Mouse (Mus musculus) retina, embryonic 14.5 days (tissue): Measurements from ENCODE around the gene Arvcf.
A peak's percentile ranks its signal among the peaks of the same experiment; 100 is the strongest.

Source experiments
- DNase-seq: peaks from one replicate; pipeline ENCODE4 v3.0.0-alpha.2; 2015; ENCODE audit warnings: low spot score

Gene Arvcf

GRCm38 (mm10) chr16:18411026-18411649 is 63.2 kb downstream of the Arvcf start:
- peak; percentile 51 for DNase-seq

- no peak for DNase-seq
Observed at GRCm38 (mm10) chr16:18411802-18412476, 64.0 kb downstream of the Arvcf start.

- DNase-seq, result no peak
Observed at GRCm38 (mm10) chr16:18413032-18413816, 65.2 kb downstream of the Arvcf start.

DNA sequence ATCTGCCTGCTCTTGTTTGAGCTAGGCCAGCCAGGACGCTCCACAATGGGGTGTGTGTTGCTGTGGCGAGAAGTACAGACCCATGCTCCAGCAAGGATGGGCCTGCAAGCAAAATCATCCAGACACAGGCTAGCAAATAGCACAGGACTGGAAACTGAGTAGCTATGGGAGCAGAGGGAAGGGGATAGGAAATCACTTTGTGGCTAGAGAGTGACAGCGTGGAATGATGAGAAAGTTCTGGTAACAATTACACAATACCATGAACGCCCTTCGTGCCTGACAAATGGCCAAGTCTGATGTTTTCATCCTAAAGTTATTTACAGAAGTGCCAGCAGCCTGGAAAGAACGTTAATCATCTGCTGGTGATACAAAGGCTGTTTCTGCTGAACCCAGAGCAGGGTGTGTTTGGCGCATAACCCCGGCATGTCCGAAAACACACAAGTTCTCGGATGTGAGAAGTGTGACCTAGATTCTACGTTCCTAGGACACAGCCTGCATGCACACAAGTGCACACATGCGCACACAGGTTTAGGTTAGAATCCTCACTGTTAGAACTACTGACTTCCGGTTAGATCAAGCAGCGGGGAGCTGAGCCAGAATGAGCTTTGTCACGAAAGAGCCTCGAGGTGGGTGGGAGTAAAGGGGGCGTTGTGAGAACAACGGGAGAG is 68.2 kb downstream of the Arvcf start:
- no peak for DNase-seq

DNA sequence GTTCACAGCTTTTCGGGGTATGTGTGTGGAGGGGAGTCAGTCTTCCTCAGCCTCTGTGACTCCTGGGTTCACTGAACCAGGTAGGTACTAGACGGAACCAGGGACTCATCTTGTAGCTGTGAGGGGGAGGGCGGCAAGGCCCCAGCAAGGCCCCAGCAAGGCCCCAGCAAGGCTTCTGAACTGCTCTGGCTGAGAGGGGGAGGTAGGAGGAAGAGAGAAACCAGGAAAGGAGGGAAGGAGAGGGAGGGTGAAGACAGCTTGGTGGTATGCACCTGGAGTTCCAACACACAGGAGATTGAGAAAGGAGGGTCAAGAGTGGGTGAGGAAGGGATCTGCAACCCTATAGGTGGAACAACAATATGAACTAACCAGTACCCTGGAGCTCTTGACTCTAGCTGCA is 68.9 kb downstream of the Arvcf start:
- no peak for DNase-seq

DNA sequence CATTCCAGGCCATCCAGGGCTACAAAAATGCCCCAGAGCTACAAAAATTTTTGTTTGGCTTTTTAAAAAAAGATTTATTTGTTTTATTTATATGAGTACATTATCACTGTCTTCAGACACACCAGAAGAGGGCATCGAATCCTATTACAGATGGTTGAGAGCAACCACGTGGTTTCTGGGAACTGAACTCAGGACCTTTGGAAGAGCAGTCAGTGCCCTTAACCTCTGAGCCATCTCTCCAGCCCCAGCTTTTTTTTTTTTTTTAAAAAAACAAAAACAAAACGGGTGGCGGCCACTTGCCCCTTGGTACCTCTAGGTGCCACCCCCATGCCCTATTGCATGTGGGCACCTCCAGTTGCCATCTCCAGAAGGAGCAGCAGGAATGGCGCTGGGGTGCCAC is 69.5 kb downstream of the Arvcf start:
- DNase-seq, result no peak

DNA sequence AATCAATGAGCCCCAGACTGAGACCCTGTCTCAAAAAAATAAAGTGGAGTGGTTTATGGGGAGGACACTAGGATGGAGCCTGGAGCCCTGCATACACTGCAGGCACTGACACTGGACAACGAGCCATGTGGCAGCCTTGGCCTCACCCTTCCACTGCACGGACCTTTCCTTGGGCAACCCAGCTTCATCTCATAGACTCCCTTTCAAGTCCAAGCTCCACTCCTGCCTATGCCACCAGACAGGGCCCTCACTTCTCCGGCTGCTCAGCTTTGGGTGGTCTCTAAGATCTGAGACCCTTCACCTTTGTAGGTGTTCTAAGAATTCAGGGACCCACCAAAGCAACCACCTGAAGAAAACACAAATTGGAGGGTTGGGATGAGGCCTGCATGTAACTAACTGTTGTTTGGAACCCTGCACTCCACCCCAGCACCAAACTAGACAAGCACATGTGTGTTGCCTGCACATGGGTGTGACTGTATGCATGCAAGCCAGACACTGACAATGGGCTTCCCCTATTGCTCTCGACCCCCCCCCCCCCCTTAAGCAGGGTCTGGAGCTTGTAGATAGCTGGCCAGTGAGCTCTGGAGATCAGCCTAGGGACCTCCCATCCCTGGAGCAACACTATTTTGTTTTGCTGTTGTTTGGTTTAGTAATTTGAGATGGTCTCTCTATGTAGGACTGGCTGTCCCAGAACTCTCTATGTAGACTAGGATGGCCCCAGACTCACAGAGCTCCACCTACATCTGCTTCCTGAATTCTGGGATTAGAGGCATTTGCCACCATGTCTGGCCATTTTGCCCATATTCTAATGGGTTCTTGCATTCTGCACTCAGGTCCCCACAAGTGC is 71.0 kb downstream of the Arvcf start:
- DNase-seq, result no peak

GRCm38 (mm10) chr16:18419603-18420026 is 71.6 kb downstream of the Arvcf start:
- DNase-seq, result no peak

- no peak for DNase-seq
Observed at GRCm38 (mm10) chr16:18420571-18420970, 72.6 kb downstream of the Arvcf start.

GRCm38 (mm10) chr16:18423203-18423914 is 75.4 kb downstream of the Arvcf start:
- DNase-seq, result no peak

- DNase-seq, result no peak
Observed at GRCm38 (mm10) chr16:18423915-18424265, 75.9 kb downstream of the Arvcf start.

DNA sequence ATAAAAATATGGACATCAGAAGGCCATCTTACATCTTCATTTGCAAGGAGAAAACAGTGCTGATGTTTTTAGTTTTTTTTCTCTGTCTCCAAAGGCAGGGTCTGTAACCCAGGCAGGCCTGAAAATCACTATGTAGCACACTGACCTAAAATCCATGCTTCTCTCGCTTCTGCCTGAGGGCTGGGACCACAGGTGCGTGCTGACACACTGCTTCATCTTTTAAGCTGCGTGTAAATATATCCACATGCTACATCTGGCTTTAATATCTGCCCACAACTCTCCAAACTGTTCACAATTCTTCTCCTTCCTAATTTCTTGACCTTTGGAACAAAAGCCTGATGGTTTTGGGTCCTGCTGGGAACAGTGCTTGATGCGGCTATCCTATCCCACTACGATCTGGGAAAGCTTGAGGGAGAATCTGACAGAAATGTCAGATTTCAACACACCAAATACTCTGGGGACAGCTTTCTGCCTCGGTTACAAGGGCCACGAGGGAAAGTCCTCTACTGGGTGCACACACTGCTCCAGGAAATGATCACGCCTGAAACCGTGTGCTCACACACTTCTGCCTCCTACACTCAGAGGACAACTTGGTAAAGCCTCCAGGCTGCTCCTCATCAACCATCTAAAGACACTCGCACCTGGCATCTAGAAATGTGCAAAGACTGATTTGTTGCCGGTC is 76.5 kb downstream of the Arvcf start:
- DNase-seq, result no peak

DNA sequence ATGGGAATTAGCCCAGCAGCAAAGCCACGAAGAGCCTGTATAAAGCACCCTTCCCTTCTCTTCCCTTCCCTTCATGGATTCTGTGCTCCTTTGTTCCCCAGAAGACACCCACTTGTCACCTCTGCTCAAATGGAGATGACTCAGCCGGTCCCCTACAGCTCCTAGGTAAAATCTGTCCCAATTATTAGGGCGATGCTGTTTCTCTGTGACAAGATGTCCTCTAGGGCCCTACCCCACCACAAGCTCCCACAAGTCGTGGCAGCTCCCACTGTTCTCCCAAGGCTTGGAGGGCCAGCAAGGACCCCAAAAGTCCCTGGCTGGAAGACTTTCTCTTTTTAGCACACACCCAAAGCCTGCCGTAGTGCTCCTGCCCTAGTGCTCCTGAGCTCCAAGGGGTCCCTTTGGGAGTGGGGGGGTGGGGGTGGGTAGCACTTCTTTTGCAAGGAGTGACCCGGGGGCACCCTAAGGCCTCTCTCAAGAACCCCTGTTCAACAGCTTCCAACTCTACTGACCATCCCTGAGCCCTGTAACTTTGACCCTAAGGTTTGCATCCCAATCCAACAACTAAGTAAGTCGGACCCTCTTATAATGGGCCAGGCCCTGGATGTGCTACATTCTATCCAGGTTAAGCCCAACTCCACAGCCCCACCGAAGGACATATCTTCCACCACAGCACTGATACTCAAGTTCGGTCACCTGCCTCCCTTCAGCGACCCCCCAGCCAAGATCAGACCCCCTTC is 77.7 kb downstream of the Arvcf start:
- DNase-seq, result no peak

DNA sequence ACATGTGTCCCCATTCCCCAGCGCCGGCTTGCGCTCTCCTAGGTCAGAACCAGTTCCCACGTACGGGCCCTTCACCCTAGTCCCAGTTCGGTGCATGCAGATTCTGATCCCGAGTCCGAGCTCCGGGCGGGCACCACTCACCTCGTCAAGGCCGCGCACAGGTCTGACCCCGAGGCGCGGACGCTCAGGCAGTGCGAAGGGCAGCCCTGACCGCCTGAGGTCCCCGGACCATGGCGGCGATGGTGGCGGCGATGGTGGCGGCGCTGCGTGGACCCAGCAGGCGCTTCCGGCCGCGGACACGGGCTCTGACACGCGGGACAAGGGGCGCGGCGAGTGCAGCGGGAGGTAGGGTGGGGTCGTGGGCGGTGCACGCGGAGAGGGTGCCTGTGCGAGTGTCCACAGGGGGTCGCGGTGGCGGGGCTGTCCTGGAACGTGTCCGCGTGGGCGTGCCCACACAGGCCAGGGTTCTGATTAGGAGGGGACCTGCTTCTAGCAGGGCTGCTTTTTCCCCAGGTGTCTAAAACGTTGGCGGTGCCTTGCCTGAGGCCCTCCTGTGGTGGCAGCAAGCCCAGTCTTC is 78.3 kb downstream of the Arvcf start, which contains the start of gene Txnrd2:
TSS of gene Txnrd2 (plus strand) at position 170 of the 577 bp plus-strand sequence.
- peak; percentile 76 for DNase-seq

DNA sequence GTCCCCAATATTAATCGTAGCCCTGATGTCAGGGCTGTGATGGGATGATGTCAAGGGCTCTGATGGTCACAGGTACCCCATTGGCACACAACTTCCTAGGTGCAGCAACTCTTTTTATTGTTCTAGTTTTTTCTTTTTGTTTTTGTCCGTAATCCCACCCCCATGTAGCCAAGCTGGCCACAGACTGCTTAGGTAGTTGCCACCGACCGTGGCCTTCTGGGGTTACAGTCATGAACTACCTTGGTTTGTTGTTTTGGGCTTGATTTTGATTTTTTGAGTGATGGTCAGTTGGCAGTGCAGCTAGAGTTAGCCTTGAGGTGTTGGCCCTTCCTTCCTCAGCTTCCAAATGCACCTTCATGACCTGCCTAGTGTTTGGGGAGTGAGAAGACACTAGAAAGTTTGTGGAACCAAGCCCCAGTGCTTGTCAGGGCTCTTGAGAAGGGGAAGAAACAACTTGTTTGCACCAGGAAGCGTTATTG is 78.9 kb downstream of the Arvcf start, which contains the start of gene Comt:
TSS of gene Comt (minus strand) at position 51 of the 479 bp plus-strand sequence.
- no peak for DNase-seq

DNA sequence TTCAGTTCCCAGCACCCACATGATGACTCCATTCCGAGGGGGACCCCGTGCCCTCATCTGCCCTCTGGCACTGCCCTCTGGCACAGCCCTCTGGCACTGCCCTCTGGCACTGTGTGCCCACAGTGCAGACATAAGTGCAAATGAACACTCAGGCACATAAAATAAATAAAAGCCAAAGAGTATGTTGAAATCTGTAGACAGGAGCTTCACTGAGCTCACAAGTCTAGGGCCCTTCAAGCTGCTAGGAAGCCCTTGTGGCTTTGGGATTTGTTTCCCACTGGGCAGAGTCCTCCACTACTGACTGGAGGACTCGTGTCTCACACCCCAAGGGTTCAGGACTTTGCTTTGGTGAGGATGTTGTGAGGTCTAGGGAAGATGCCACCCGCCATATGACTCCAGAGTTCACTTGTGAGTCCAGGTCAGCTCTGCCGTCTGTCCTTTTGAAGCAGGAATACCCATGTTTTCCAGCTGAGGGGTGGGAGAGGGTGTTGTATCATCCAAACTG is 80.1 kb downstream of the Arvcf start:
- no peak for DNase-seq

- DNase-seq, result no peak
Observed at GRCm38 (mm10) chr16:18428516-18429042, 80.6 kb downstream of the Arvcf start.

DNA sequence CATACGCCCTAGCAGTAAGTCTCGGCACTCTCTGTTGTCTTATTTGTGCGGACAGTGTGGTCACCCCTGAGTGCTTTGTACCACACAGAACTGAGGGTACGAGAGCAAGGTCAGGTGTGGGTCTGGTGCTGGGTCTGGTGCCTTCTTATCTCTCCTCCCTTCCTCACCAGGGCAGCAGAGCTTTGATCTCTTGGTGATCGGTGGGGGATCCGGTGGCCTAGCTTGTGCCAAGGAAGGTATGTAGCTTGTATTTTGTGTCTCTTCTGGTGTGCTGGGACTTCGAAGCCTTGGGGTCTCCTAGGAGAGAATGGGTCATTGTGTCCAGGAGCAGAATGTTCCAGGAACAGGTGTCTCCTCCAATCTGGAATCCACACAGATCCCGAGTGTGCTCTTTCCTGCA is 81.7 kb downstream of the Arvcf start:
- DNase-seq, result no peak
